Mouse (Mus musculus) intestine, embryonic 14.5 days (tissue): ENCODE data around the gene Mr1. TPM values are rescaled to one million over a fixed set of nuclear protein-coding genes. Genes with fewer than 3 reads are reported as not detected.

Experiments used
- ATAC-seq: fragments of 200-750 bp; cut with Nextera tagmentation; replicated peaks from 2 replicates; pipeline ENCODE4 v1.8.0; 2017; ENCODE audit warnings: low read depth, moderate number of reproducible peaks, moderate TSS enrichment, moderate library complexity; ENCODE audit not compliant: low FRiP score, low TSS enrichment
- DNase-seq: peaks from one replicate; pipeline ENCODE4 v3.0.0-alpha.2; 2018; ENCODE audit warnings: low spot score
- H3K27ac ChIP-seq: fragments of 300-500 bp; sonication (generic); 2 replicates; pipeline ENCODE4 v1.5.1; 2014; ENCODE audit warnings: low read depth, mild to moderate bottlenecking, control low read depth
- H3K27me3 ChIP-seq: fragments of 300-500 bp; sonication (generic); replicated peaks from 2 replicates; pipeline ENCODE4 v1.6.1; 2014; ENCODE audit warnings: low read length, control low read depth; ENCODE audit not compliant: control insufficient read depth, insufficient read depth
- H3K36me3 ChIP-seq: fragments of 300-500 bp; sonication (generic); 2 replicates; pipeline ENCODE4 v1.6.1; 2014; ENCODE audit warnings: low read length, control low read depth; ENCODE audit not compliant: control insufficient read depth, insufficient read depth
- H3K4me1 ChIP-seq: fragments of 300-500 bp; sonication (generic); replicated peaks from 2 replicates; pipeline ENCODE4 v1.6.1; 2014; ENCODE audit warnings: low read length, control low read depth, mixed read lengths; ENCODE audit not compliant: control insufficient read depth, insufficient read depth
- H3K4me2 ChIP-seq: fragments of 300-500 bp; sonication (generic); 2 replicates; pipeline ENCODE4 v1.6.1; 2014; ENCODE audit warnings: low read length
- H3K4me3 ChIP-seq: fragments of 300-500 bp; sonication (generic); 2 replicates; pipeline ENCODE4 v1.5.1; 2014; ENCODE audit warnings: low read depth, low read length, control low read depth, mixed read lengths
- H3K9ac ChIP-seq: fragments of 300-500 bp; sonication (generic); 2 replicates; pipeline ENCODE4 v1.6.1; 2014; ENCODE audit warnings: mild to moderate bottlenecking, low read length
- H3K9me3 ChIP-seq: fragments of 300-500 bp; sonication (generic); 2 replicates; pipeline ENCODE4 v1.6.1; 2016; ENCODE audit warnings: low read length, control low read depth; ENCODE audit not compliant: control insufficient read depth
- WGBS: fragments of 180-500 bp; shearing (Covaris S2); extraction: QIAGEN DNeasy Blood & Tissue Kit; methylation state at CpG from one replicate; pipeline ENCODE4 v1.1.7; 2014; 5-methylcytosine and 5-hydroxymethylcytosine counted together
- polyA plus RNA-seq: library from polyadenylated mRNA; unstranded; fragments of >200 nt; fragmentation: Nextera tagmentation; extraction: Ambion mirVana; gene quantifications from 2 replicates; pipeline ENCODE4 v1.2.1, GENCODE M21; 2014

Gene Mr1
- 6.3 and 6.8 TPM in 2 replicates for polyA plus RNA-seq

GRCm38 (mm10) chr1:155146572-155146980 lies at the start of gene Mr1:
Gene Mr1 (minus strand): TSS chr1:155146814.
- H3K4me3 ChIP-seq: peak within 1 kb of the TSS; percentile 39
- H3K9me3 ChIP-seq: no peaks in the 10 kb centered on the region
- DNase-seq: peak; percentile 63
- H3K9ac ChIP-seq: peak within 1 kb of the TSS; percentile 51
- peak within 1 kb of the TSS; percentile 53 for H3K4me2 ChIP-seq
- WGBS: 28% methylated on average over 8 of the region's 8 CpGs
- H3K36me3 ChIP-seq: no peaks in the 10 kb centered on the region
- peak within 1 kb of the TSS; percentile 52 for H3K27ac ChIP-seq
- peak; percentile 91 for ATAC-seq
- H3K4me1 ChIP-seq: 0 out of 2 replicates have a peak, but pooled peaks cover 2% of the 10 kb centered on the region
- no peaks in the 10 kb centered on the region for H3K27me3 ChIP-seq

GRCm38 (mm10) chr1:155192805-155193368 lies 46.3 kb upstream of the Mr1 start:
- Histone ChIP-seq H3K4me3 (no peak overlapping the region), H3K36me3 (peaks cover 63% of the 10 kb centered on the region), H3K4me2 (no peak overlapping the region), H3K27me3 (no peaks in the 10 kb centered on the region), H3K9ac (no peak overlapping the region), H3K9me3 (no peaks in the 10 kb centered on the region), H3K27ac (0 out of 2 replicates have a peak overlapping the region, but pooled peaks have one; percentile 11), H3K4me1 (no peaks in the 10 kb centered on the region; the same call in 1 of the 2 replicates)
- DNase-seq (no peak), ATAC-seq (no peak)
- 77% methylated on average over 15 of the region's 15 CpGs for WGBS

- no peak overlapping the region for H3K9ac ChIP-seq
- no peak for ATAC-seq
- H3K4me3 ChIP-seq: no peak overlapping the region
- H3K9me3 ChIP-seq: no peaks in the 10 kb centered on the region
- 88% methylated on average over 2 of the region's 2 CpGs for WGBS
- H3K27me3 ChIP-seq: no peaks in the 10 kb centered on the region
- no peak for DNase-seq
- peaks cover 63% of the 10 kb centered on the region for H3K36me3 ChIP-seq
- H3K4me1 ChIP-seq: no peaks in the 10 kb centered on the region; the same call in 1 of the 2 replicates
- no peak overlapping the region for H3K4me2 ChIP-seq
- no peak overlapping the region for H3K27ac ChIP-seq
These were observed 45.1 kb upstream of the Mr1 start for GRCm38 (mm10) chr1:155191671-155192070.

GRCm38 (mm10) chr1:155191219-155191618 lies 44.6 kb upstream of the Mr1 start:
- 91% methylated on average over 8 of the region's 8 CpGs for WGBS
- H3K27me3 ChIP-seq: no peaks in the 10 kb centered on the region
- H3K36me3 ChIP-seq: peaks cover 66% of the 10 kb centered on the region
- H3K9ac ChIP-seq: no peak overlapping the region
- no peak for ATAC-seq
- no peak overlapping the region for H3K4me3 ChIP-seq
- no peaks in the 10 kb centered on the region for H3K9me3 ChIP-seq
- no peak overlapping the region for H3K4me2 ChIP-seq
- DNase-seq: no peak
- no peaks in the 10 kb centered on the region; the same call in 1 of the 2 replicates for H3K4me1 ChIP-seq
- H3K27ac ChIP-seq: no peak overlapping the region

GRCm38 (mm10) chr1:155188656-155189055 lies 42.0 kb upstream of the Mr1 start:
- Histone ChIP-seq H3K27me3 (no peaks in the 10 kb centered on the region), H3K36me3 (peaks cover 47% of the 10 kb centered on the region), H3K4me2 (no peak overlapping the region), H3K9me3 (no peaks in the 10 kb centered on the region), H3K9ac (no peak overlapping the region), H3K4me1 (no peaks in the 10 kb centered on the region; the same call in 1 of the 2 replicates), H3K4me3 (no peak overlapping the region), H3K27ac (no peak overlapping the region)
- WGBS: 94% methylated on average over 4 of the region's 4 CpGs
- DNase-seq (no peak), ATAC-seq (no peak)

- Histone ChIP-seq H3K27me3 (no peaks in the 10 kb centered on the region), H3K4me1 (no peaks in the 10 kb centered on the region), H3K9ac (no peak overlapping the region), H3K4me2 (no peak overlapping the region), H3K36me3 (peaks cover 37% of the 10 kb centered on the region), H3K4me3 (no peak overlapping the region), H3K27ac (no peak overlapping the region), H3K9me3 (no peaks in the 10 kb centered on the region)
- ATAC-seq (no peak), DNase-seq (no peak)
- 83% methylated on average over 3 of the region's 3 CpGs for WGBS
These were observed 37.6 kb upstream of the Mr1 start for GRCm38 (mm10) chr1:155184191-155184590.

GRCm38 (mm10) chr1:155178192-155178924 lies 31.7 kb upstream of the Mr1 start:
- 87% methylated on average over 2 of the region's 2 CpGs for WGBS
- DNase-seq (no peak), ATAC-seq (no peak)
- Histone ChIP-seq H3K4me1 (no peaks in the 10 kb centered on the region), H3K36me3 (peaks cover 48% of the 10 kb centered on the region), H3K9me3 (no peaks in the 10 kb centered on the region), H3K4me3 (no peak overlapping the region), H3K4me2 (no peak overlapping the region), H3K27me3 (no peaks in the 10 kb centered on the region), H3K27ac (no peak overlapping the region), H3K9ac (no peak overlapping the region)

GRCm38 (mm10) chr1:155174424-155174823 lies 27.8 kb upstream of the Mr1 start:
- Histone ChIP-seq H3K9ac (no peak overlapping the region), H3K4me1 (no peaks in the 10 kb centered on the region), H3K4me2 (no peak overlapping the region), H3K27me3 (no peaks in the 10 kb centered on the region), H3K36me3 (peaks cover 37% of the 10 kb centered on the region), H3K9me3 (no peaks in the 10 kb centered on the region), H3K4me3 (no peak overlapping the region), H3K27ac (no peak overlapping the region)
- 72% methylated on average over 1 of the region's 1 CpGs for WGBS
- ATAC-seq (no peak), DNase-seq (no peak)
